Mouse (Mus musculus) neural tube, embryonic 13.5 days (tissue): ENCODE results near the gene Eps8l3. TPM values are rescaled to one million over a fixed set of nuclear protein-coding genes. Genes with fewer than 3 reads are reported as not detected.

Experiments
- ATAC-seq: fragments of 200-750 bp; cut with Nextera tagmentation; 2 replicates; pipeline ENCODE4 v1.8.0; 2017; ENCODE audit warnings: low read depth, mild to moderate bottlenecking, moderate TSS enrichment, moderate library complexity
- H3K27ac ChIP-seq: fragments of 300-500 bp; sonication (generic); replicated peaks from 2 replicates; pipeline ENCODE4 v1.5.1; 2015; ENCODE audit warnings: moderate library complexity, mild to moderate bottlenecking, inconsistent platforms
- H3K27me3 ChIP-seq: fragments of 300-500 bp; sonication (generic); 2 replicates; pipeline ENCODE4 v1.6.1; 2015; ENCODE audit warnings: mild to moderate bottlenecking, inconsistent platforms
- H3K36me3 ChIP-seq: fragments of 300-500 bp; sonication (generic); 2 replicates; pipeline ENCODE4 v1.6.1; 2015; ENCODE audit warnings: mild to moderate bottlenecking, inconsistent platforms
- H3K4me1 ChIP-seq: fragments of 300-500 bp; sonication (generic); replicated peaks from 2 replicates; pipeline ENCODE4 v1.6.1; 2015; ENCODE audit warnings: inconsistent platforms
- H3K4me2 ChIP-seq: fragments of 300-500 bp; sonication (generic); 2 replicates; pipeline ENCODE4 v1.6.1; 2015; ENCODE audit warnings: inconsistent platforms, mild to moderate bottlenecking, moderate library complexity
- H3K4me3 ChIP-seq: fragments of 300-500 bp; sonication (generic); 2 replicates; pipeline ENCODE4 v1.5.1; 2015; ENCODE audit warnings: mild to moderate bottlenecking, inconsistent platforms
- H3K9ac ChIP-seq: fragments of 300-500 bp; sonication (generic); 2 replicates; pipeline ENCODE4 v1.6.1; 2015; ENCODE audit warnings: moderate library complexity, mild to moderate bottlenecking, inconsistent platforms
- H3K9me3 ChIP-seq: fragments of 300-500 bp; sonication (generic); 2 replicates; pipeline ENCODE4 v1.6.1; 2016; ENCODE audit warnings: inconsistent platforms
- WGBS: fragments of 180-500 bp; shearing (Covaris S2); methylation state at CpG from one replicate; pipeline ENCODE4 v1.1.7; 2015; 5-methylcytosine and 5-hydroxymethylcytosine counted together
- polyA plus RNA-seq: library from polyadenylated mRNA; unstranded; fragments of >200 nt; fragmentation: Nextera tagmentation; extraction: Ambion mirVana; gene quantifications from 2 replicates; pipeline ENCODE4 v1.2.1, GENCODE M21; 2015

Gene Eps8l3
- polyA plus RNA-seq, 1 experiment from 2014 or later = not detected

DNA sequence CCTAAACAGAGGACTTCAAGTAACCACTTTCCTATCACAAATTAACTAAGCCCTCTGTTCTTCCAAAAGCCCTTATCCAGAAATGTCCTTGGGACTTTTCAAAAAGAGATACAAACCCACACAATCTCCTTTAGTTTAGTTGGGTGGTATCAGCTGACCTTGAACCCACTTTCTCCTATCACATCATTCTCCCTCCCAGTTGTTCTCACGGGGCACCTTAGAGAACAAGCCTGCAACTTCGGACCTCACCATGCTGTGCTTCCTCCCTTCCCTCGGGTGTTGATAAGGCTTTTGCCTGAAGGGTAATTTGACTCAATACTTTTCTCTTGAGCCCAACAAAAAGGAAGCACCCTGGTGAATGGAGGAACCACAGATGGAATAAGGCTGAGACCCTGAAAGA is 58.9 kb downstream of the Eps8l3 start:
- ATAC-seq = no peak
- Histone ChIP-seq H3K36me3 (no peaks in the 10 kb centered on the region), H3K9me3 (no peaks in the 10 kb centered on the region), H3K4me3 (no peak overlapping the region), H3K27ac (no peak overlapping the region), H3K4me2 (no peak overlapping the region), H3K27me3 (no peaks in the 10 kb centered on the region; the same call in 1 of the 2 replicates), H3K9ac (no peak overlapping the region), H3K4me1 (peaks cover 26% of the 10 kb centered on the region)
- 53% methylated on average over 3 of the region's 3 CpGs for WGBS

GRCm38 (mm10) chr3:107939403-107939802 is 62.4 kb downstream of the Eps8l3 start:
- WGBS = 50% methylated on average over 3 of the region's 3 CpGs
- Histone ChIP-seq H3K4me3 (no peak overlapping the region), H3K9me3 (no peaks in the 10 kb centered on the region), H3K9ac (no peak overlapping the region), H3K36me3 (no peaks in the 10 kb centered on the region), H3K4me1 (peaks cover 33% of the 10 kb centered on the region), H3K27me3 (no peaks in the 10 kb centered on the region; the same call in 1 of the 2 replicates), H3K4me2 (no peak overlapping the region), H3K27ac (no peak overlapping the region)
- no peak for ATAC-seq

DNA sequence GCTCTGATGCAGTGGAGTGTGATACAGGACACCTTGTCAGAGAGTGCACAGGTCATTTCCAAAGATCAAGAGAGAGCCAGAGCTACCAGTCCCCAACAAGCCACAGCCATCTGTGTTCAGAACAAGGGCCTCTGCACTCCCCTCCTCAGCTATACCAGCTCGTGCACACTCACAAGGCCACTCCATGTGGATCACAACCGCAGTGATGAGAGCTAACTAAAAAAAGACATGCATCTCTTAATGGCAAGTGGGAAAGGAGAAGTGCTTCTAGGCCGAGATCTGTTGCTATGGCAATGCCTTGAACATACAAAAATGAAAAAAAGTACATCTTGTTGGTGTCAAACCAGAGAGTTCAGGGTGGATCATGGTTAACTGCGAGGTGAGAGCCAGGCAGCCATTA is 62.8 kb downstream of the Eps8l3 start:
- Histone ChIP-seq H3K27me3 (no peaks in the 10 kb centered on the region; the same call in 1 of the 2 replicates), H3K9ac (no peak overlapping the region), H3K27ac (no peak overlapping the region), H3K9me3 (no peaks in the 10 kb centered on the region), H3K36me3 (no peaks in the 10 kb centered on the region), H3K4me2 (no peak overlapping the region), H3K4me1 (peaks cover 33% of the 10 kb centered on the region), H3K4me3 (no peak overlapping the region)
- ATAC-seq = no peak
- 66% methylated on average over 4 of the region's 4 CpGs for WGBS

- 80% methylated on average over 7 of the region's 7 CpGs for WGBS
- H3K4me2 ChIP-seq = no peak overlapping the region
- no peak overlapping the region for H3K9ac ChIP-seq
- H3K27ac ChIP-seq = no peak overlapping the region
- no peak for ATAC-seq
- no peaks in the 10 kb centered on the region for H3K36me3 ChIP-seq
- no peaks in the 10 kb centered on the region for H3K9me3 ChIP-seq
- no peak overlapping the region for H3K4me3 ChIP-seq
- no peaks in the 10 kb centered on the region for H3K27me3 ChIP-seq
- H3K4me1 ChIP-seq = peaks cover 33% of the 10 kb centered on the region
Measured at GRCm38 (mm10) chr3:107940524-107940923, 63.5 kb downstream of the Eps8l3 start.

DNA sequence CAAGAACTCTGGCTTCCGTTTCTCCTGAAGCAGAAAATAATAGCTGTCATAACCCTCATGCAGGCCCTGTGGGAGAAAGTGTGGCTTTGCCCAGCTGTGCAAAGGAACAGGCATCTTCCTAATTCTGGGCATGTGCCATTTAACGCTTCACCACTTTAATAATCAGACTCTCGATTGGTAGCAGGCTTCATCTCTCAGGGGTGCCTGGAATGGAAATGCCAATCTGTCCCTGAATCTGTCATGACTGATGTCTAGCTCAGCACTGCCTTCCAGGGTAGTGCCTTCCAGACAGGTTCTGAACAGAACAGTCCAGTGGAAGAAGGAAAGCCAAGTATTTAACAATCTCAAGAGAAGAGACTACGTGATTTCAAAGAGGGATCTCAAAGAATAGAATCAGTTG is 64.2 kb downstream of the Eps8l3 start:
- Histone ChIP-seq H3K36me3 (no peaks in the 10 kb centered on the region), H3K9me3 (no peaks in the 10 kb centered on the region), H3K27ac (no peak overlapping the region), H3K4me1 (peaks cover 33% of the 10 kb centered on the region), H3K9ac (no peak overlapping the region), H3K27me3 (no peaks in the 10 kb centered on the region), H3K4me2 (no peak overlapping the region), H3K4me3 (no peak overlapping the region)
- WGBS = 62% methylated on average over 4 of the region's 4 CpGs
- ATAC-seq = no peak

Other genes with a start within 250 kb of the Eps8l3 start
- gene Gm10961, start 245.9 kb upstream of the Eps8l3 start, polyA plus RNA-seq = not detected in 2 replicates
- gene Strip1, start 245.5 kb upstream of the Eps8l3 start, polyA plus RNA-seq = 128 and 133 TPM in 2 replicates
- gene Ahcyl1, start 180.7 kb upstream of the Eps8l3 start, polyA plus RNA-seq = 100 and 109 TPM in 2 replicates
- gene Csf1, start 116.8 kb upstream of the Eps8l3 start, polyA plus RNA-seq = 7.9 and 8.4 TPM in 2 replicates
- 254 and 286 TPM in 2 replicates for gene Gstm5, start 18.6 kb downstream of the Eps8l3 start, polyA plus RNA-seq
- gene Gstm7, start 54.6 kb downstream of the Eps8l3 start, polyA plus RNA-seq = 98.5 and 102 TPM in 2 replicates
- gene Gstm6, start 66.5 kb downstream of the Eps8l3 start, polyA plus RNA-seq = 11.5 and 14.8 TPM in 2 replicates
- gene Gstm3, start 92.1 kb downstream of the Eps8l3 start, polyA plus RNA-seq = not detected in 2 replicates
- 10.3 and 10.9 TPM in 2 replicates for gene Gstm2, start 109.2 kb downstream of the Eps8l3 start, polyA plus RNA-seq
- gene Gstm1, start 140.7 kb downstream of the Eps8l3 start, polyA plus RNA-seq = 67.1 and 73.6 TPM in 2 replicates
- gene Gstm4, start 167.7 kb downstream of the Eps8l3 start, polyA plus RNA-seq = 13.9 and 15.5 TPM in 2 replicates
- 56.3 and 56.7 TPM in 2 replicates for gene Ampd2, start 209.4 kb downstream of the Eps8l3 start, polyA plus RNA-seq
- gene Gnat2, start 215.6 kb downstream of the Eps8l3 start, polyA plus RNA-seq = 0.08 and 0.36 TPM in 2 replicates